Mouse (Mus musculus) T-helper 1 cell (primary cell): ENCODE measurements around the gene Eef1akmt2.

Source experiments
- in situ Hi-C: fragments of 300-600 bp; cut with MboI, MseI; formaldehyde crosslinking; loops from one replicate; pipeline ENCODE4 v1.15.1; 2025; ENCODE audit warnings: high pct_unique_total_duplicates

The Eef1akmt2 gene

GRCm38 (mm10) chr7:132852173-132852844, at the start of gene Eef1akmt2:
Gene Eef1akmt2, minus strand, starts transcription at chr7:132852673.
- in situ Hi-C loops, result no loop called here

GRCm38 (mm10) chr7:132900826-132901531, 48.5 kb upstream of the Eef1akmt2 start:
- in situ Hi-C loops, result loop anchor here (10.0 kb wide), 2 partner anchors 496 to 1906 kb away; no protein-coding TSS in a partner anchor

- in situ Hi-C loops, result loop anchor here (5.0 kb wide), 1 partner anchor 246 kb away; no protein-coding TSS in a partner anchor
Observed at GRCm38 (mm10) chr7:132898234-132898633, 45.8 kb upstream of the Eef1akmt2 start.

GRCm38 (mm10) chr7:132897258-132897657, 44.8 kb upstream of the Eef1akmt2 start:
- in situ Hi-C loops, result loop anchor here (5.0 kb wide), 1 partner anchor 245 kb away; no protein-coding TSS in a partner anchor

GRCm38 (mm10) chr7:132896206-132896815, 43.8 kb upstream of the Eef1akmt2 start:
- in situ Hi-C loops, result loop anchor here (5.0 kb wide), 1 partner anchor 244 kb away; no protein-coding TSS in a partner anchor

- in situ Hi-C loops, result loop anchor here (5.0 kb wide), 1 partner anchor 243 kb away; no protein-coding TSS in a partner anchor
Observed at GRCm38 (mm10) chr7:132894841-132895555, 42.5 kb upstream of the Eef1akmt2 start.

GRCm38 (mm10) chr7:132893336-132893735, 40.9 kb upstream of the Eef1akmt2 start:
- in situ Hi-C loops, result no loop called here

GRCm38 (mm10) chr7:132892806-132893205, 40.3 kb upstream of the Eef1akmt2 start:
- in situ Hi-C loops, result no loop called here

GRCm38 (mm10) chr7:132892311-132892661, 39.8 kb upstream of the Eef1akmt2 start:
- in situ Hi-C loops, result no loop called here

- in situ Hi-C loops, result no loop called here
Observed at GRCm38 (mm10) chr7:132891561-132892310, 39.3 kb upstream of the Eef1akmt2 start.

- in situ Hi-C loops, result no loop called here
Observed at GRCm38 (mm10) chr7:132890201-132890600, 37.7 kb upstream of the Eef1akmt2 start.

- in situ Hi-C loops, result no loop called here
Observed at GRCm38 (mm10) chr7:132889691-132890090, 37.2 kb upstream of the Eef1akmt2 start.

- in situ Hi-C loops, result no loop called here
Observed at GRCm38 (mm10) chr7:132888518-132889249, 36.2 kb upstream of the Eef1akmt2 start.

GRCm38 (mm10) chr7:132888052-132888451, 35.6 kb upstream of the Eef1akmt2 start:
- in situ Hi-C loops, result no loop called here

- in situ Hi-C loops, result no loop called here
Observed at GRCm38 (mm10) chr7:132887019-132887804, 34.7 kb upstream of the Eef1akmt2 start.

- in situ Hi-C loops, result no loop called here
Observed at GRCm38 (mm10) chr7:132884031-132884430, 31.6 kb upstream of the Eef1akmt2 start.

- in situ Hi-C loops, result no loop called here
Observed at GRCm38 (mm10) chr7:132882343-132882742, 29.9 kb upstream of the Eef1akmt2 start.

- in situ Hi-C loops, result no loop called here
Observed at GRCm38 (mm10) chr7:132880276-132880675, 27.8 kb upstream of the Eef1akmt2 start.

- in situ Hi-C loops, result no loop called here
Observed at GRCm38 (mm10) chr7:132875391-132876086, 23.1 kb upstream of the Eef1akmt2 start.
